Mouse (Mus musculus): ENCODE results near the gene Trim47.
A peak's percentile ranks its signal among the peaks of the same experiment; 100 is the strongest.

Trim47 gene

GRCm38 (mm10) chr11:116087194-116088130, 39.5 kb downstream of the Trim47 start:
- peak; percentile 95 to 96 for DNase-seq

GRCm38 (mm10) chr11:116086258-116087193, 40.5 kb downstream of the Trim47 start, which contains the start of gene Wbp2:
Gene Wbp2, minus strand, starts transcription at chr11:116086995.
- peak; percentile 97 to 98 for DNase-seq

GRCm38 (mm10) chr11:116084166-116084565, 42.8 kb downstream of the Trim47 start:
- no peak for DNase-seq

GRCm38 (mm10) chr11:116083096-116083672, 43.8 kb downstream of the Trim47 start:
- no peak for DNase-seq

- peak; percentile 71 to 77 for DNase-seq
Measured at GRCm38 (mm10) chr11:116081081-116081480, 45.9 kb downstream of the Trim47 start.

- DNase-seq: peak in 1 of 2 experiments; percentile 33
Measured at GRCm38 (mm10) chr11:116079511-116079910, 47.5 kb downstream of the Trim47 start.

GRCm38 (mm10) chr11:116078676-116079320, 48.2 kb downstream of the Trim47 start:
- DNase-seq: peak in 1 of 2 experiments; percentile 32

GRCm38 (mm10) chr11:116078221-116078620, 48.8 kb downstream of the Trim47 start:
- DNase-seq: peak; percentile 82 to 87

GRCm38 (mm10) chr11:116077446-116078204, 49.4 kb downstream of the Trim47 start, which contains the start of gene Unc13d:
Gene Unc13d, minus strand, starts transcription at chr11:116077961.
- peak in 1 of 2 experiments; percentile 50 for DNase-seq

- no peak for DNase-seq
Measured at GRCm38 (mm10) chr11:116076836-116077235, 50.2 kb downstream of the Trim47 start.

- DNase-seq: no peak
Measured at GRCm38 (mm10) chr11:116076266-116076540, 50.8 kb downstream of the Trim47 start.

- no peak for DNase-seq
Measured at GRCm38 (mm10) chr11:116075539-116076265, 51.3 kb downstream of the Trim47 start.

GRCm38 (mm10) chr11:116074436-116074991, 52.5 kb downstream of the Trim47 start:
- DNase-seq: no peak

GRCm38 (mm10) chr11:116072608-116073007, 54.4 kb downstream of the Trim47 start:
- DNase-seq: no peak

- peak; percentile 58 to 63 for DNase-seq
Measured at GRCm38 (mm10) chr11:116071510-116071909, 55.5 kb downstream of the Trim47 start.

GRCm38 (mm10) chr11:116065345-116065744, 61.7 kb downstream of the Trim47 start:
- DNase-seq: no peak

- peak; percentile 42 to 50 for DNase-seq
Measured at GRCm38 (mm10) chr11:116064187-116064867, 62.7 kb downstream of the Trim47 start.

GRCm38 (mm10) chr11:116063562-116063961, 63.4 kb downstream of the Trim47 start:
- peak; percentile 87 to 94 for DNase-seq

GRCm38 (mm10) chr11:116062521-116062920, 64.5 kb downstream of the Trim47 start:
- peak; percentile 76 to 79 for DNase-seq
